Mouse (Mus musculus) myocyte (in vitro differentiated cells): ENCODE measurements around the gene Bahcc1.

ENCODE experiments used
- CEBPB ChIP-seq: IDR thresholded peaks from 2 replicates; pipeline ENCODE4 v1.6.1; 2011; ENCODE audit warnings: mild to moderate bottlenecking, moderate library complexity; ENCODE audit not compliant: poor library complexity, insufficient read depth, severe bottlenecking
- E2F4 ChIP-seq: IDR thresholded peaks from one replicate; pipeline ENCODE4 v1.6.1; 2011; ENCODE audit warnings: mild to moderate bottlenecking, control low read depth, moderate library complexity; ENCODE audit not compliant: insufficient read depth
- MAX ChIP-seq: IDR thresholded peaks from one replicate; pipeline ENCODE4 v1.6.1; 2011; ENCODE audit warnings: low read depth, mild to moderate bottlenecking, control low read depth
- MYOD1 ChIP-seq, 3 experiments: IDR thresholded peaks; one replicate each; pipeline ENCODE4 v1.6.1; 2011; ENCODE audit warnings: control low read depth in 2 of 3, low read depth in 2 of 3, mild to moderate bottlenecking in 2 of 3, moderate library complexity in 1 of 3; ENCODE audit not compliant: insufficient read length in 2 of 3, control insufficient read depth in 1 of 3
- MYOG ChIP-seq, 3 experiments: IDR thresholded peaks; one replicate each; pipeline ENCODE4 v1.6.1; 2011; ENCODE audit warnings: control low read depth in 2 of 3, low read depth in 2 of 3, mild to moderate bottlenecking in 2 of 3; ENCODE audit not compliant: insufficient read length in 2 of 3, control insufficient read depth in 1 of 3, insufficient read depth in 1 of 3
- POLR2A ChIP-seq: IDR thresholded peaks from one replicate; pipeline ENCODE4 v1.6.1; 2011; ENCODE audit warnings: low read depth, mild to moderate bottlenecking, control low read depth, moderate library complexity; ENCODE audit not compliant: insufficient read length
- POLR2AphosphoS2 ChIP-seq: IDR thresholded peaks from one replicate; pipeline ENCODE4 v1.6.1; 2011; ENCODE audit warnings: low read depth, control low read depth; ENCODE audit not compliant: insufficient read length
- TCF12 ChIP-seq: IDR thresholded peaks from one replicate; pipeline ENCODE4 v1.6.1; 2011; ENCODE audit warnings: mild to moderate bottlenecking, control low read depth; ENCODE audit not compliant: poor library complexity, insufficient read depth, severe bottlenecking
- TCF3 ChIP-seq: IDR thresholded peaks from one replicate; pipeline ENCODE4 v1.6.1; 2011; ENCODE audit warnings: low read depth, control low read depth; ENCODE audit not compliant: insufficient read length
- USF1 ChIP-seq: IDR thresholded peaks from one replicate; pipeline ENCODE4 v1.6.1; 2011; ENCODE audit warnings: low read depth, mild to moderate bottlenecking, control low read depth, moderate library complexity

DNA sequence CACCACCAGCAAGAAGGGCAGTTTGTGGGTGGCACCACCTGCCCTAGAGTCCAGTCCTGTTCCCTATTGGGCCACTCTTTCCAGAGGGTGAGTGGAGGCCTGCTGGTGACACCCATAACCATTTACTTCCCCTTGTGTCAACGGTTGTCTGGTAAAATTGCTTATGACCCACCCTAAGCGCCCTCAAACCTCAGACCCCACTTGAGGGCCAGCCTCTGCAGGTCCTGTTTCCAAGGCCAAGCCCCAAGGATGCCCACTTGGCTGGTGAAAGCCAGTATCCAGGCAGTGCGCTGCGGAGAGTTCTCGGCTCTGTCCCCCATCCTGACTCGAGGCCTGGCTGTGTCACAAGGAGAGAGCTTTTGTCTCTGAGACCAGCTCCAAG is 28.0 kb downstream of the Bahcc1 start:
- no peak for TF ChIP-seq POLR2A
- TF ChIP-seq MYOG (IDR thresholded peaks at IDR 0.05; ENCODE audit: control insufficient read depth in 1 of 3, insufficient read depth in 1 of 3, insufficient read length in 2 of 3, low read depth in 2 of 3) = no peak
- TF ChIP-seq MAX = no peak
- no peak for TF ChIP-seq USF1
- no peak for TF ChIP-seq POLR2AphosphoS2
- no peak for TF ChIP-seq MYOD1 (IDR thresholded peaks at IDR 0.05; ENCODE audit: control insufficient read depth in 1 of 3, insufficient read length in 2 of 3, low read depth in 2 of 3)
- TF ChIP-seq TCF3 = no peak
- no peak for TF ChIP-seq E2F4
- no peak for TF ChIP-seq CEBPB
- TF ChIP-seq TCF12 = no peak
